Mouse (Mus musculus) MEL (cell line): Measurements from ENCODE around the gene Sp9.

Source experiments
- CHD2 ChIP-seq: IDR thresholded peaks from 2 replicates; pipeline ENCODE4 v1.6.1; 2011; ENCODE audit warnings: low read length, improper control_type of control experiment
- CTCF ChIP-seq, 3 experiments: IDR thresholded peaks in 2 of 3; conservative IDR thresholded peaks in 1 of 3; 2 replicates each; pipeline ENCODE4 v1.5.1; 2011 to 2012; ENCODE audit warnings: low read length in 3 of 3, low read depth in 2 of 3, mild to moderate bottlenecking in 2 of 3, improper control_type of control experiment in 1 of 3, inconsistent platforms in 1 of 3, mixed read lengths in 1 of 3, moderate library complexity in 1 of 3; ENCODE audit not compliant: control insufficient read depth in 1 of 3, insufficient read depth in 1 of 3, poor library complexity in 1 of 3, severe bottlenecking in 1 of 3
- EP300 ChIP-seq, 2 experiments: IDR thresholded peaks; 2 replicates each; pipeline ENCODE4 v1.6.1; 2011; ENCODE audit warnings: improper control_type of control experiment in 2 of 2, low read length in 2 of 2, low read depth in 1 of 2, mild to moderate bottlenecking in 1 of 2
- GABPA ChIP-seq: IDR thresholded peaks from 2 replicates; pipeline ENCODE4 v1.6.1; 2012; ENCODE audit warnings: low read depth, mild to moderate bottlenecking, inconsistent platforms, low read length, improper control_type of control experiment, moderate library complexity
- MAFK ChIP-seq: IDR thresholded peaks from 2 replicates; pipeline ENCODE4 v1.6.1; 2011; ENCODE audit warnings: low read depth, mild to moderate bottlenecking, low read length, improper control_type of control experiment, borderline replicate concordance
- MXI1 ChIP-seq: IDR thresholded peaks from 2 replicates; pipeline ENCODE4 v1.6.1; 2011; ENCODE audit warnings: mild to moderate bottlenecking, low read depth, low read length, improper control_type of control experiment
- POLR2A ChIP-seq, 2 experiments: IDR thresholded peaks; 2 replicates each; pipeline ENCODE4 v1.6.1; 2011 to 2012; ENCODE audit warnings: low read length in 2 of 2, mild to moderate bottlenecking in 2 of 2, control low read depth in 1 of 2, improper control_type of control experiment in 1 of 2, low read depth in 1 of 2, moderate library complexity in 1 of 2; ENCODE audit not compliant: control insufficient read depth in 1 of 2, insufficient read depth in 1 of 2, poor library complexity in 1 of 2
- TCF12 ChIP-seq: IDR thresholded peaks from 2 replicates; pipeline ENCODE4 v1.6.1; 2014; ENCODE audit warnings: low read depth, mild to moderate bottlenecking, inconsistent platforms, low read length, improper control_type of control experiment, moderate library complexity

GRCm38 (mm10) chr2:73266011-73266410 is 5.7 kb upstream of the Sp9 start:
- TF ChIP-seq MXI1, result no peak
- no peak for TF ChIP-seq CTCF (IDR thresholded peaks at IDR 0.05 in 2 of 3, conservative IDR thresholded peaks at IDR 0.05 in 1 of 3; ENCODE audit: control insufficient read depth in 1 of 3, insufficient read depth in 1 of 3, low read depth in 2 of 3, low read length in 3 of 3, poor library complexity in 1 of 3, severe bottlenecking in 1 of 3)
- no peak for TF ChIP-seq MAFK
- no peak for TF ChIP-seq CHD2
- TF ChIP-seq EP300 (IDR thresholded peaks at IDR 0.05; ENCODE audit: low read depth in 1 of 2, low read length in 2 of 2), result no peak
- TF ChIP-seq POLR2A (IDR thresholded peaks at IDR 0.05; ENCODE audit: control insufficient read depth in 1 of 2, insufficient read depth in 1 of 2, low read depth in 1 of 2, low read length in 2 of 2, poor library complexity in 1 of 2), result no peak
- TF ChIP-seq TCF12, result no peak
- TF ChIP-seq GABPA, result no peak
